Mouse (Mus musculus): ENCODE results near the gene Mvb12b.

GRCm38 (mm10) chr2:33754980-33755632 lies 132.6 kb downstream of the Mvb12b start:
- TF ChIP-seq POLR2A (IDR thresholded peaks at IDR 0.05; ENCODE audit: extremely low read depth, insufficient read depth, low read length), result no peak
- TF ChIP-seq CTCF (IDR thresholded peaks at IDR 0.05; ENCODE audit: low read depth, low read length), result no peak
